Mouse (Mus musculus) neural tube, embryonic 11.5 days (tissue): ENCODE results near the gene Cdh13. TPM values are rescaled to one million over a fixed set of nuclear protein-coding genes. Genes with fewer than 3 reads are reported as not detected.
"Not testable (repeated sequence)": the region's sequence is repeated elsewhere in the genome, so short reads cannot be mapped to it uniquely, and the experiment has no call there.

Source experiments
- ATAC-seq: fragments of 200-750 bp; cut with Nextera tagmentation; 2 replicates; pipeline ENCODE4 v1.8.0; 2017; ENCODE audit warnings: moderate number of reproducible peaks, mild to moderate bottlenecking, moderate TSS enrichment, moderate library complexity; ENCODE audit not compliant: insufficient read depth, low FRiP score, low TSS enrichment
- DNase-seq: peaks from one replicate; pipeline ENCODE4 v3.0.0-alpha.2; 2015; ENCODE audit warnings: low spot score
- H3K27ac ChIP-seq: fragments of 300-500 bp; sonication (generic); 2 replicates; pipeline ENCODE4 v1.5.1; 2014; ENCODE audit warnings: low read depth, mild to moderate bottlenecking, low read length
- H3K27me3 ChIP-seq: fragments of 300-500 bp; sonication (generic); 2 replicates; pipeline ENCODE4 v1.6.1; 2014; ENCODE audit warnings: mild to moderate bottlenecking, low read length, mixed read lengths; ENCODE audit not compliant: control insufficient read depth, insufficient read depth
- H3K36me3 ChIP-seq: fragments of 300-500 bp; sonication (generic); 2 replicates; pipeline ENCODE4 v1.6.1; 2014; ENCODE audit warnings: mild to moderate bottlenecking, low read length, moderate library complexity, mixed read lengths; ENCODE audit not compliant: control insufficient read depth, insufficient read depth
- H3K4me1 ChIP-seq: fragments of 300-500 bp; sonication (generic); 2 replicates; pipeline ENCODE4 v1.6.1; 2014; ENCODE audit warnings: low read length, mixed read lengths; ENCODE audit not compliant: control insufficient read depth, insufficient read depth
- H3K4me2 ChIP-seq: fragments of 300-500 bp; sonication (generic); 2 replicates; pipeline ENCODE4 v1.6.1; 2014; ENCODE audit warnings: low read depth, mild to moderate bottlenecking, moderate library complexity
- H3K4me3 ChIP-seq: fragments of 300-500 bp; sonication (generic); 2 replicates; pipeline ENCODE4 v1.5.1; 2014; ENCODE audit warnings: low read depth, low read length
- H3K9ac ChIP-seq: fragments of 300-500 bp; sonication (generic); 2 replicates; pipeline ENCODE4 v1.6.1; 2014; ENCODE audit warnings: mild to moderate bottlenecking, low read length
- H3K9me3 ChIP-seq: fragments of 300-500 bp; sonication (generic); 2 replicates; pipeline ENCODE4 v1.6.1; 2016; ENCODE audit warnings: low read length; ENCODE audit not compliant: control insufficient read depth
- WGBS: fragments of 180-500 bp; shearing (Covaris S2); extraction: QIAGEN DNeasy Blood & Tissue Kit; methylation state at CpG from one replicate; pipeline ENCODE4 v1.1.7; 2014; 5-methylcytosine and 5-hydroxymethylcytosine counted together
- polyA plus RNA-seq: library from polyadenylated mRNA; unstranded; fragments of >200 nt; fragmentation: Nextera tagmentation; extraction: Ambion mirVana; gene quantifications from 2 replicates; pipeline ENCODE4 v1.2.1, GENCODE M21; 2014

Cdh13 gene
- polyA plus RNA-seq, 1 experiment from 2014 or later, result 20.5 TPM

GRCm38 (mm10) chr8:119281761-119282160 is 998.2 kb downstream of the Cdh13 start:
- no peak for ATAC-seq
- Histone ChIP-seq H3K27ac (no peak overlapping the region), H3K27me3 (no peaks in the 10 kb centered on the region), H3K4me2 (no peak overlapping the region), H3K36me3 (no peaks in the 10 kb centered on the region), H3K4me3 (no peak overlapping the region), H3K9me3 (no peaks in the 10 kb centered on the region), H3K9ac (no peak overlapping the region), H3K4me1 (no peaks in the 10 kb centered on the region)
- WGBS, result 84% methylated on average over 2 of the region's 2 CpGs
- DNase-seq, result no peak

GRCm38 (mm10) chr8:119284516-119284915 is 1001.0 kb downstream of the Cdh13 start:
- Histone ChIP-seq H3K4me1 (no peaks in the 10 kb centered on the region), H3K27me3 (no peaks in the 10 kb centered on the region), H3K4me2 (no peak overlapping the region), H3K27ac (no peak overlapping the region), H3K36me3 (no peaks in the 10 kb centered on the region), H3K4me3 (no peak overlapping the region), H3K9me3 (no peaks in the 10 kb centered on the region), H3K9ac (no peak overlapping the region)
- DNase-seq (no peak), ATAC-seq (no peak)
- 88% methylated on average over 9 of the region's 9 CpGs for WGBS

- no peak for ATAC-seq
- DNase-seq, result no peak
- Histone ChIP-seq H3K4me1 (no peaks in the 10 kb centered on the region), H3K4me2 (no peak overlapping the region), H3K27ac (no peak overlapping the region), H3K9ac (no peak overlapping the region), H3K36me3 (no peaks in the 10 kb centered on the region), H3K27me3 (no peaks in the 10 kb centered on the region), H3K4me3 (no peak overlapping the region), H3K9me3 (no peaks in the 10 kb centered on the region)
- 79% methylated on average over 4 of the region's 4 CpGs for WGBS
Observed at GRCm38 (mm10) chr8:119284920-119285319, 1001.4 kb downstream of the Cdh13 start.

- DNase-seq, result no peak
- no peaks in the 10 kb centered on the region for H3K4me1 ChIP-seq
- H3K27ac ChIP-seq, result no peak overlapping the region
- H3K4me3 ChIP-seq, result no peak overlapping the region
- no peak overlapping the region for H3K9ac ChIP-seq
- no peaks in the 10 kb centered on the region for H3K36me3 ChIP-seq
- ATAC-seq, result no peak
- no peaks in the 10 kb centered on the region; the same call in 1 of the 2 replicates for H3K9me3 ChIP-seq
- no peaks in the 10 kb centered on the region for H3K27me3 ChIP-seq
- no peak overlapping the region for H3K4me2 ChIP-seq
- 85% methylated on average over 13 of the region's 13 CpGs for WGBS
Observed at GRCm38 (mm10) chr8:119295477-119295876, 1011.9 kb downstream of the Cdh13 start.

- 35% methylated on average over 3 of the region's 3 CpGs for WGBS
- H3K4me3 ChIP-seq, H3K4me2 ChIP-seq, H3K9me3 ChIP-seq, H3K36me3 ChIP-seq, H3K4me1 ChIP-seq, ATAC-seq, H3K27ac ChIP-seq, H3K27me3 ChIP-seq, H3K9ac ChIP-seq: not testable (repeated sequence)
- DNase-seq, result peak; percentile 61
Observed at GRCm38 (mm10) chr8:119297752-119298151, 1014.2 kb downstream of the Cdh13 start.

GRCm38 (mm10) chr8:119300335-119300734 is 1016.8 kb downstream of the Cdh13 start:
- H3K4me1 ChIP-seq, result no peaks in the 10 kb centered on the region
- H3K36me3 ChIP-seq, result no peaks in the 10 kb centered on the region
- ATAC-seq (no peak), DNase-seq (no peak)
- H3K4me3 ChIP-seq, result no peak overlapping the region
- H3K9ac ChIP-seq, result no peak overlapping the region
- H3K4me2 ChIP-seq, result no peak overlapping the region
- H3K27ac ChIP-seq, result no peak overlapping the region
- WGBS, result 89% methylated on average over 5 of the region's 5 CpGs
- H3K27me3 ChIP-seq, result no peaks in the 10 kb centered on the region
- H3K9me3 ChIP-seq, result no peaks in the 10 kb centered on the region; the same call in 1 of the 2 replicates

- no peak overlapping the region for H3K4me3 ChIP-seq
- 86% methylated on average over 8 of the region's 8 CpGs for WGBS
- no peak overlapping the region for H3K27ac ChIP-seq
- DNase-seq, result no peak
- H3K9me3 ChIP-seq, result no peaks in the 10 kb centered on the region; the same call in 1 of the 2 replicates
- no peaks in the 10 kb centered on the region for H3K4me1 ChIP-seq
- H3K36me3 ChIP-seq, result no peaks in the 10 kb centered on the region
- ATAC-seq, result no peak
- H3K9ac ChIP-seq, result no peak overlapping the region
- no peak overlapping the region for H3K4me2 ChIP-seq
- H3K27me3 ChIP-seq, result no peaks in the 10 kb centered on the region
Observed at GRCm38 (mm10) chr8:119304196-119304595, 1020.7 kb downstream of the Cdh13 start.

- no peaks in the 10 kb centered on the region for H3K27me3 ChIP-seq
- no peak overlapping the region for H3K4me2 ChIP-seq
- no peak overlapping the region for H3K27ac ChIP-seq
- WGBS, result 26% methylated on average over 3 of the region's 3 CpGs
- H3K36me3 ChIP-seq, result no peaks in the 10 kb centered on the region
- no peaks in the 10 kb centered on the region for H3K4me1 ChIP-seq
- DNase-seq (no peak), ATAC-seq (no peak)
- no peak overlapping the region for H3K4me3 ChIP-seq
- H3K9me3 ChIP-seq, result no peaks in the 10 kb centered on the region
- no peak overlapping the region for H3K9ac ChIP-seq
Observed at GRCm38 (mm10) chr8:119311412-119311811, 1027.9 kb downstream of the Cdh13 start.

GRCm38 (mm10) chr8:119323215-119323614 is 1039.7 kb downstream of the Cdh13 start:
- no peak for DNase-seq
- Histone ChIP-seq H3K4me2 (no peak overlapping the region), H3K27ac (no peak overlapping the region), H3K9me3 (no peaks in the 10 kb centered on the region), H3K27me3 (no peaks in the 10 kb centered on the region), H3K4me1 (no peaks in the 10 kb centered on the region), H3K36me3 (no peaks in the 10 kb centered on the region), H3K9ac (no peak overlapping the region), H3K4me3 (no peak overlapping the region)
- ATAC-seq, result no peak
- WGBS, result 67% methylated on average over 6 of the region's 6 CpGs
